In the genomic region with DNA sequence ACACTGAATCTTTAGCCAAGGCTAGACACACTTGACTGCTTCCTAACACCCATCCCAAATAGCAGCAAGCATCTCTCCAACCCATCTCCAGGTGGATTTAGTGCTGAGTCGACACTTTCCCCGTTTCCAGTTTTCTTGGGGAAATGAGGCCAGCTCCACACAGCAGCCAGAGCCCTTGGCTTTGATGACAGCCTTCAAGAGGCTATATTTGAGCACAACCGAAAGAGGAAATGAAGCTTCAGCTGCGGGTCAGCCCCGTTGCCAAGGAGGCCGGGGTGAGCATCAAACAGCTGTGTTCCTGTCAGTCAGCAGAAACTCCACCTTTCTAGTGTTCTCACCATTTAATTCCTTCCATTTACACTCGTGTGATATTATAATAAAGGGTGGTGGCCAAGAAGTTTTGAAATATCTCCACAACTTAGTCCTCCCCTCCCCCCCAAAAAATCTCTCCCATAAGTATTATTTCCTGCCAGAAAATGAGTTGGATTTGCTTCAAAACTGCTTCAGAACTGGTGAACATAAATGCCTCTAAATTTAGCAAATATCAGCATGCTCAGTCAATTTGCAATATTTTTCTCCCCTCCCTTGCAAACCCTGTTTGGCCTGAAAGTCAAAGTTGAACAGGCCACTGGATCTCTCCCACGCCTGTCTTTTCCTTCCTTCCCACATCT, we compare ENCODE assay signal across 8 mouse cellular contexts.
DNase-seq lines count a peak whose midpoint lies in the region; ATAC-seq lines count a peak whose summit lies in the region.

No protein-coding gene starts in this region.

- 0 out of 2 replicates have a peak, but pooled peaks cover 3% of the 10 kb centered on the region for H3K9me3 ChIP-seq in forebrain, embryonic 16.5 days (ENCODE audit: control insufficient read depth, low read length)

- no peak overlapping the region for H3K4me2 ChIP-seq in forebrain, embryonic 16.5 days (ENCODE audit: low read length)

- DNase-seq in adrenal gland, adult (ENCODE audit: inconsistent age in 2 of 2, low spot score in 1 of 2) = peak; percentile 38 to 69
- DNase-seq in adrenal gland, postnatal 4 days (ENCODE audit: low spot score in 2 of 2) = no peak
- DNase-seq in adrenal gland, postnatal 36 days = peak; percentile 39 to 50
- DNase-seq in lung, postnatal 14 days = peak; percentile 63
- DNase-seq in thymus, adult 18-20 months = peak; percentile 15 to 19
- no peak for DNase-seq in testis, postnatal 10 days (ENCODE audit: low spot score)

- H3K4me1 ChIP-seq in forebrain, embryonic 16.5 days (replicated peaks; ENCODE audit: control insufficient read depth, insufficient read depth, low read length) = peaks cover 6% of the 10 kb centered on the region

- no peak overlapping the region for H3K4me3 ChIP-seq in forebrain, embryonic 16.5 days (replicated peaks; ENCODE audit: low read length)

- WGBS in forebrain, embryonic 16.5 days = 72% methylated on average over 8 of the region's 8 CpGs

- no peak overlapping the region for H3K9ac ChIP-seq in forebrain, embryonic 16.5 days (replicated peaks; ENCODE audit: low read depth, low read length)

- no peaks in the 10 kb centered on the region for H3K36me3 ChIP-seq in forebrain, embryonic 16.5 days (ENCODE audit: control insufficient read depth, insufficient read depth)

- H3K27ac ChIP-seq in forebrain, embryonic 16.5 days (ENCODE audit: low read length) = no peak overlapping the region

- no peaks in the 10 kb centered on the region for H3K27me3 ChIP-seq in forebrain, embryonic 16.5 days (replicated peaks; ENCODE audit: control insufficient read depth, insufficient read depth, low read length)

- ATAC-seq in hematopoietic stem cell, adult 5-6 weeks (replicated peaks in 1 of 2; ENCODE audit: insufficient read depth in 1 of 2, low FRiP score in 2 of 2, low TSS enrichment in 1 of 2, low read depth in 1 of 2, poor library complexity in 2 of 2, severe bottlenecking in 2 of 2) = peak; percentile 83 to 92
- ATAC-seq in forebrain, embryonic 16.5 days = no peak

Comparison
In these comparisons a context has a peak if more than half of its experiments do, and no peak if none do; other contexts are left out.
1. DNase-seq: peak in adrenal gland, adult (2 of 2), adrenal gland, postnatal 36 days (2 of 2), lung, postnatal 14 days (single experiment) and thymus, adult 18-20 months (2 of 2); none in adrenal gland, postnatal 4 days (0 of 2) and testis, postnatal 10 days (single experiment).